Mouse (Mus musculus): Measurements from ENCODE around the gene Rab39. TPM values are rescaled to one million over a fixed set of nuclear protein-coding genes. Genes with fewer than 3 reads are reported as not detected.

Rab39 gene
- polyA plus RNA-seq, 1 experiment from 2014 or later, result 2.2 TPM

DNA sequence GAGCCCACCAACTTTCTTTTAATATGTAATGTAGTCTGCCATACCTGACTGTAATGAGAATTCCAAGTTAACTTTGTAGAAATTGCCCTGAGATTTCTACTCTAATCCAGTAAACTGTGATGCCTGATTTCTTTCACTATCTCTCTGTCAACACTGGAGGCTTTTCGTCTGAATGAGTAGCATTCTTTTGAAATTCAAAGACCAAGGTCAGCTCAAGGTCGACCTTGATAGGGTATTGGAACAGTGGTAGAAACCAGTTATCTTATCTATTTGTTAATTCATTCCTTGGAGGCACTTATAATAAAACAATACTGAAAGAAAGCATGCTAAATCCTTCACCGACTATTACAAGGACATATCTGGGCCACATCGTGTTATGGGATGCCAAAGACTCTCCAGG, 29.1 kb downstream of the Rab39 start:
- no peak overlapping the region for H3K4me2 ChIP-seq
- H3K27ac ChIP-seq, result no peak overlapping the region
- H3K36me3 ChIP-seq (replicated peaks), result no peaks in the 10 kb centered on the region
- no peaks in the 10 kb centered on the region for H3K4me1 ChIP-seq
- ATAC-seq (replicated peaks), result no peak
- no peak overlapping the region for H3K4me3 ChIP-seq
- no peaks in the 10 kb centered on the region for H3K27me3 ChIP-seq (replicated peaks)
- WGBS, result 70% methylated on average over 4 of the region's 4 CpGs
- no peaks in the 10 kb centered on the region for H3K9me3 ChIP-seq
- H3K9ac ChIP-seq, result no peak overlapping the region

DNA sequence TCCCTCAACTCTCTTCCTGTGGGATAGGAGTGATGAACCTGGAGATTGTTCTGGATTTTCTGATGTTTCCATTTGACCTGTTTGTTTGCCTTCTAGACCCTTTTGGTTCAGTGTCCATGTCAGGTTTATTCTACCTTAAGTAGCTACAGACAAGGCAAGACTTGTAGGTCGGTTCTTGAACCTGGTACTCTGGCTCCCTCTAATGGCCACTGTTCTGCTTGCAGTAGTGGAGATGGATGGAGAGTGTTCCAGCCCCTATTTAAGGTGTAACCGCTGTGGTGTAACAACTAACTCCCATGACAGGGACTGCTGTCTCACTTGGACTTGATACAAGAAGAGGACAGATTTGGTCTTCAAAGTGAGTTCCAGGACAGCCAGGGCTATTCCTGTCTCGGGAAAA, 32.5 kb downstream of the Rab39 start:
- no peak for ATAC-seq (replicated peaks)
- Histone ChIP-seq H3K4me1 (no peaks in the 10 kb centered on the region), H3K36me3 (replicated peaks) (no peaks in the 10 kb centered on the region), H3K27ac (no peak overlapping the region), H3K4me2 (no peak overlapping the region), H3K4me3 (no peak overlapping the region), H3K9me3 (no peaks in the 10 kb centered on the region), H3K9ac (no peak overlapping the region), H3K27me3 (replicated peaks) (no peaks in the 10 kb centered on the region)
- WGBS, result 19% methylated on average over 3 of the region's 3 CpGs

DNA sequence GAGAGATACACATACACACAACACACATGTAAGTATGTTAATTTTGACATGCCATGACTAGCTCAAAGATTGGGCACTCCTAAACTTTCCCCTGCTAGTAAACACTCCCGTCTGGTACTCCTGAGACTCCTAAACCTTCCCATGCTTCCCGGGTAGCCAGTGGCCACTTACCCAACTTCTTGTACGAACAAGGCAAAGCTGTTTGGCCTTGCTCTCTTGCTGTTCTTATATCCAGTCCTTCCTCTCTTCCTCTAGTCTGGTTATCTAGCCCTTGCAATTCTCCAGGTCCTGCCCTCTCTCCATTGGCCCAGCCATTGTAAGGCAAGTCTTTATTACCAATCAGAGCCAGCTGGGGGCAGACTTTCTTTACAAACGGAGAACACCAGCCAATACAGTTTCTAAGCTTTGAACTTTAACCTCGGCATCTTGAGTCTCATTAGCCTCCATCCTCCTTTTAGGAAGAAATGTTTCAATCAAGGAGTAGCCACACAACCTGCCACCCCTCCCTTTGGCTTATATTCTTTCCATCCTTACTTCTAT, 36.3 kb downstream of the Rab39 start, which contains the start of gene Cul5:
Cul5 (minus strand) TSS at position 335 of the 540 bp plus-strand sequence.
- WGBS, result 53% methylated on average over 5 of the region's 5 CpGs
- Histone ChIP-seq H3K9me3 (no peaks in the 10 kb centered on the region), H3K4me2 (no peak within 1 kb of the TSS), H3K4me3 (no peak within 1 kb of the TSS), H3K36me3 (replicated peaks) (no peaks in the 10 kb centered on the region), H3K27me3 (replicated peaks) (no peaks in the 10 kb centered on the region), H3K4me1 (peaks cover 22% of the 10 kb centered on the region), H3K27ac (no peak within 1 kb of the TSS), H3K9ac (no peak within 1 kb of the TSS)
- no peak for ATAC-seq (replicated peaks)

DNA sequence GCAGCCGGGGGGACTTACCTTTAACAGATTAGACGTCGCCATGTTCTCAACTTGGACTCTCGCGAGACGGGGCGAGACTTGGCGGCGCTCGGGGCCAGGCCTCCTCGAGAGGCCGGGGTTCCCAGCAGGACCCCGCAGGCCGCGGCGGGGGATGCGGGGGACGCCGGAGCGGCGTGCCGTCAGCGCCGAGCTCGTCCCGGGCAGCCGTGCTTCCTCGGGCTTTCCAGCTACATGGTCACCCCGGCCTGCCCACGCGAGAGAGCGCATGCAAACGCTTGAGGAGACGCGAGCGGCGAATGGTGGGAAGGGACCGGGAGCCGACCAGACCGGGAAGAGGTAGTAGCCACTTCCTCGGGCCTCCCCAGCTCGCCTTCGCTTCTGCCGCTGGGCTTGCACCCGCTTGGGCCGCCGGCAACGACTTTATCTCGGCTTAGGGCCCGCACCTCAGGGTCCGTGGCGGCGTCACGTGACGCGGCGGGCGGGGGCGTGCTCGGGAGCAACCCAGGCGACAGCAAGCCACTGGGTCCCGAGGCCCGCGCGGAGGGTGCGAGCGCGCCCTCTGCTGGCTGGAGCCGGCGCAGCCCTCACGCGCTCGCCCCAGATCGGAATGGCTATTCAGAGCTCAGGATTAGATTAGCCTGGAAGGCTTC, 38.9 kb downstream of the Rab39 start:
- peak overlapping the region; percentile 81 for H3K4me2 ChIP-seq
- H3K4me3 ChIP-seq, result peak overlapping the region; percentile 69
- peaks cover 33% of the 10 kb centered on the region for H3K4me1 ChIP-seq
- H3K9me3 ChIP-seq, result no peaks in the 10 kb centered on the region
- peak overlapping the region; percentile 97 for H3K27ac ChIP-seq
- peak; percentile 98 for ATAC-seq (replicated peaks)
- H3K9ac ChIP-seq, result peak overlapping the region; percentile 96
- H3K27me3 ChIP-seq (replicated peaks), result no peaks in the 10 kb centered on the region
- under 1% methylated on average over 74 of the region's 74 CpGs for WGBS
- no peaks in the 10 kb centered on the region for H3K36me3 ChIP-seq (replicated peaks)

DNA sequence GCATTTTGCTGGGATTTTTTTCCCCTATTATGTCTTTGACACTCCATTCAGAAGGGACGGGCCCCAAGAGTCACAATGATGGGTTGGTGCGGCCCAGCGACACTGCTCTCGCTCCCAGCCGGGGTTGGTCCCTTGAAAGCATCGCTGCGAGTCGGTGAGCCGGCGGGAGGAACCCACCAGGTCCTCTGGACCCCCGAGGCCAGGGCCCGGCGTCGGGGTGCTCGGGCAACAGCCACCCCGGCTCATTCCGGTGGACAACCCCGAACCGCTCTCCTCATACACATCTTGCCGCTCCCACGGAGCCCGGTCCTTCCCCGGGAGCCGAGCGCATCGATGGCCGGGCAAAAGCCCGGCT, 39.4 kb downstream of the Rab39 start:
- peak overlapping the region; percentile 96 for H3K9ac ChIP-seq
- under 1% methylated on average over 28 of the region's 28 CpGs for WGBS
- no peak; the same call in 1 of the 2 replicates for ATAC-seq (replicated peaks)

DNA sequence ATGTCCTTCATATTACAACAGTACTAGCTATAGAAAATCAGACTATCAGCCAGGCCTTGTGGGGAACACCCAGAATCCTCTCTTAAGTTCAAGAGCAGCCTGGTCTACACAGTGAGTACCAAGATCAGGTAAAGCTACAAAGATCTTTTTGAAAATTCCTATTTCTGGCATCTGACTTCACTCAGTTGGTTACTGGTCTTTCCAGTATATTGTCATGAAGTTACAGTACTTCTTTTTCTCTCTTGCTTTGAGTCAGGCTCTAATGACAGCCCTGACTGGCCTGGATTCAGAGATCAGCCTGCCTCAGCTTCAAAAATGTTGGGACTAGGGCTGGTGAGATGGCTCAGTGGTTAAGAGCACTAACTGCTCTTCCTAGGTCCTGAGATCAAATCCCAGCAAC, 40.6 kb downstream of the Rab39 start:
- Histone ChIP-seq H3K4me2 (peak overlapping the region; percentile 81), H3K9me3 (no peaks in the 10 kb centered on the region), H3K27ac (no peak overlapping the region), H3K4me1 (peaks cover 33% of the 10 kb centered on the region), H3K36me3 (replicated peaks) (no peaks in the 10 kb centered on the region), H3K4me3 (peak overlapping the region; percentile 69; the same call in 1 of the 2 replicates), H3K27me3 (replicated peaks) (no peaks in the 10 kb centered on the region), H3K9ac (no peak overlapping the region)
- ATAC-seq (replicated peaks), result no peak

More for the DNA sequence above, 39.4 kb downstream of the Rab39 start:
- H3K4me1 ChIP-seq, result peaks cover 33% of the 10 kb centered on the region
- H3K27me3 ChIP-seq (replicated peaks), result no peaks in the 10 kb centered on the region
- H3K27ac ChIP-seq, result peak overlapping the region; percentile 97
- H3K4me2 ChIP-seq, result peak overlapping the region; percentile 81
- H3K9me3 ChIP-seq, result no peaks in the 10 kb centered on the region
- H3K36me3 ChIP-seq (replicated peaks), result no peaks in the 10 kb centered on the region
- H3K4me3 ChIP-seq, result peak overlapping the region; percentile 69

DNA sequence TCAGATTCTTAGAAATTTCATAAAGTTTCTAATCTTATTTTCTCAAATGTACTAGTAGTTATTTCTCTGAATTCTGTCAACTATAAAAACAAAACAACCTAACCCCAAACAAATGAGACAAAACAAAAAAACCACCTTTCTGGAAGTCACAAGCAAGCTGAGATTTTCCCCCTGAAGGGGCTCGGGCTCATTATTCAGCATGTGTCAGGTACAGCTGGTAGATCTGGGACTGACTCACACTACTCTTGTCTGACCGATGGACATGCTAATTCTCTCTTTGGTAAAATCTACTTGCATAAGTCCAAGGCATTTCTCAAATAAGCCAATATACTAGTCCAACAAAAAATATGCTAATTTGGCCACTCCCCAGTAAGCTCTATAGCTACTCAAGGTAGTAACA, 41.2 kb downstream of the Rab39 start:
- Histone ChIP-seq H3K27me3 (replicated peaks) (no peaks in the 10 kb centered on the region), H3K4me1 (peaks cover 33% of the 10 kb centered on the region), H3K4me3 (no peak overlapping the region), H3K9ac (no peak overlapping the region), H3K9me3 (no peaks in the 10 kb centered on the region), H3K4me2 (peak overlapping the region; percentile 81), H3K36me3 (replicated peaks) (no peaks in the 10 kb centered on the region), H3K27ac (no peak overlapping the region)
- WGBS, result 70% methylated on average over 2 of the region's 2 CpGs
- ATAC-seq (replicated peaks), result no peak

DNA sequence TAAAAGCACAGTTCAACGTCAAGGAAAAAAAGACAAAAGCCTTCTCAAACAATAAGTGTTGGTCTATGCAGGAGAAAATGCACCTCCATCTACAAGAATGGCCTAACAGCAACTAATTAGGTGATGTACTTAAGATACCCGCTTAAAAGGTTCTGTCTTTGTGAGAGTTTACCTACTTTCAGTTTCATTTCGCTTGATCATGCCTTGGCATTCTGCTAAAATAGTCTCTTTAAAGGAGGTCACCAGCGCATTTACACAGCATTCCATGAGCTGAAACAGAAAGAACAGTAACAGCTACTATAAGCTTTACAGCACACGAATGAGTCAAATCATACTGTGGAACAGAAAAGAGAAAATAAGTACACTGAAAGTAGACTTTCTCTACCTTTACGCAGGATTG, 71.2 kb downstream of the Rab39 start:
- Histone ChIP-seq H3K4me3 (no peak overlapping the region), H3K27ac (no peak overlapping the region), H3K9ac (no peak overlapping the region), H3K36me3 (replicated peaks) (peaks cover 25% of the 10 kb centered on the region), H3K4me2 (no peak overlapping the region), H3K27me3 (replicated peaks) (no peaks in the 10 kb centered on the region), H3K4me1 (no peaks in the 10 kb centered on the region), H3K9me3 (no peaks in the 10 kb centered on the region)
- 93% methylated on average over 6 of the region's 6 CpGs for WGBS
- ATAC-seq (replicated peaks), result no peak

Other genes starting within 250 kb of the Rab39 start
- gene Atm, start 169.5 kb downstream of the Rab39 start, polyA plus RNA-seq (2015; fragmentation: Nextera tagmentation; extraction: Ambion mirVana), result 9.2 and 10.5 TPM in 2 replicates
- gene Npat, start 169.2 kb downstream of the Rab39 start, polyA plus RNA-seq (2015; fragmentation: Nextera tagmentation; extraction: Ambion mirVana), result 9.9 and 11.0 TPM in 2 replicates
- gene Acat1, start 95.8 kb downstream of the Rab39 start, polyA plus RNA-seq (2015; fragmentation: Nextera tagmentation; extraction: Ambion mirVana), result 137 and 138 TPM in 2 replicates
- gene Cul5, start 36.2 kb downstream of the Rab39 start, polyA plus RNA-seq (2015; fragmentation: Nextera tagmentation; extraction: Ambion mirVana), result 42.0 and 47.1 TPM in 2 replicates
- 10.3 and 10.7 TPM in 2 replicates for gene Slc35f2, start 65.3 kb upstream of the Rab39 start, polyA plus RNA-seq (2015; fragmentation: Nextera tagmentation; extraction: Ambion mirVana)
- 0.26 TPM in 1 of 2 replicates, not detected in the other for gene Sln, start 143.9 kb upstream of the Rab39 start, polyA plus RNA-seq (2015; fragmentation: Nextera tagmentation; extraction: Ambion mirVana)